Mouse (Mus musculus) spleen, postnatal 4 days (tissue): ENCODE measurements around the gene Gzma.

ENCODE experiments used
- DNase-seq, 2 experiments: peaks; one replicate each; pipeline ENCODE4 v3.0.0; 2022; ENCODE audit warnings: low spot score in 2 of 2

Gzma gene

DNA sequence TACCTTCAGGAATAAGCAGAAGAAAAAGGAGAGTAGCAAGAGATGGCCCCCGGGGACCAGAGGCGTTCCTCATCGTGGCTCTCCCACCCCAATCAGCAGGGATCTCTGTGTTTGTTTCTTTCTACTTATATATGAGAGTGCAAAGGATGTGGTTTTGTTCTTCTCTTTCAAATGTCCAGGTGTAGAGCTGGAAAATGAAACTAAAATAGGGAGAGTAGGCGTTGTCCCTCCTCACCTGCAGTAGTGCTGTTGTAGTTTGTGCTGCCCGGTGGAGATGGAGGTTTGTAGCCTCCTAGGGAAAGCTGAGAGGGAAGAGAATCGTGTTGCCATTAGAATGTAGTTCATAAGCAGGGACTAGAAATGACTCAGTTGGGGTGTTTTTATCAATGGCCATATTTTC is at the start of gene Gzma:
Gene Gzma (minus strand): TSS at position 103 of the 400 bp plus-strand sequence.
- peak in 1 of 2 experiments; percentile 33 for DNase-seq

DNA sequence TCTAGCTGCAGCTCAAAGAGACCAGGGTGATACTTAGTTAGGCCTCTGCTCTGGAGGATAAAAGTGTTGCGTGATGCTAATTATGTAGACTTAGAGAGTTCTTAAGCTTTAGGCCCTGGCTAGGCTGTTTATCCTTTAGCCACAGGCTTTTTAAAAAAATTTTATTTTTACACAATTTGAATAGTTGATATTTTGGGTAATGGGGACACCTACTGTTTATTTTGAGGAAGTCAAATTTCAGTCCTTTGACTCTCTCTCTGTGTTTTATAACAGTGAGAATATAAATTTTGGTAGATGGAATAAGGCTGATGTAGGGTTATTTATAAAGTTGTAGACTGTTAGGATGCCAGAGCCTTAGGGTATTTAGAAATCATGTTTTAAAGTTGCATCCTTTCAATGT is 38.8 kb upstream of the Gzma start:
- no peak for DNase-seq

DNA sequence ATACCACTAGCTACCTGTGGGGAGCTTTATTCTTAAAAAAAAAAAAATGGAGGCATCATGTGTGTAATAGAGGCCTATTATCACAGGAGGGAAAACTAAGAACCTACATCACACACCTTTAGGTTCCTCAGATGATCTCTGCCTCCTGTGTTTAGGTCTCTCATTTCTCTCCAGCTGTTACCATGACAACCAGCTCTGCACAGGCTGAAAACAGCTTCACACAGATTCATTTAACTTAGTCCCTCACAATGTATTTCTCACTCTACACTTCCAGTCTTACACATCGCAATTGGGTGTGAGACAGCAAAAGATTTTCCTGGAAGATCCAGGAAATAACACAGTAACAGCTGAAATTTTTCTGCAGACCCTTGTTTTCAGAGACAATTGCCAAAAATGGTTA is 29.2 kb upstream of the Gzma start:
- DNase-seq = peak in 1 of 2 experiments; percentile 2

DNA sequence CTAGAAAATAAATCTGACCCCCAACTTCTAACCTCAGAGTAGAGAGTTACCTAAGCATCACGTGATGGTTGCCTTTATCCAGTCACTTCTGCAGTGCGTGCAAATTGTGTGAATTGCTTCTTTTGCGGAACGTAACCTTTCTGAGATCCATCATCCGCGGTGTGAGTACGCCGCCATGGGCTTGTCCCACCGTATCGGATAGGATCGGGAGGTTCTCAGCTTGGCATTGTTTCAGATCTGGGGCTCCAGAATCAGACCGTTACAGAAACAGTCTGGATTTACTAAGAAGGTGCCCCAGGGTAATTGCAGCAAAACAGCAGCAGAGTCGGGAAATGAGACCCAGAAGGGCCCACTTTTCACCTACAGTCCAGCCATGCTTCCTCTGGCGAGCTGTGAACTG is 20.5 kb upstream of the Gzma start:
- peak in 1 of 2 experiments; percentile 41 for DNase-seq

DNA sequence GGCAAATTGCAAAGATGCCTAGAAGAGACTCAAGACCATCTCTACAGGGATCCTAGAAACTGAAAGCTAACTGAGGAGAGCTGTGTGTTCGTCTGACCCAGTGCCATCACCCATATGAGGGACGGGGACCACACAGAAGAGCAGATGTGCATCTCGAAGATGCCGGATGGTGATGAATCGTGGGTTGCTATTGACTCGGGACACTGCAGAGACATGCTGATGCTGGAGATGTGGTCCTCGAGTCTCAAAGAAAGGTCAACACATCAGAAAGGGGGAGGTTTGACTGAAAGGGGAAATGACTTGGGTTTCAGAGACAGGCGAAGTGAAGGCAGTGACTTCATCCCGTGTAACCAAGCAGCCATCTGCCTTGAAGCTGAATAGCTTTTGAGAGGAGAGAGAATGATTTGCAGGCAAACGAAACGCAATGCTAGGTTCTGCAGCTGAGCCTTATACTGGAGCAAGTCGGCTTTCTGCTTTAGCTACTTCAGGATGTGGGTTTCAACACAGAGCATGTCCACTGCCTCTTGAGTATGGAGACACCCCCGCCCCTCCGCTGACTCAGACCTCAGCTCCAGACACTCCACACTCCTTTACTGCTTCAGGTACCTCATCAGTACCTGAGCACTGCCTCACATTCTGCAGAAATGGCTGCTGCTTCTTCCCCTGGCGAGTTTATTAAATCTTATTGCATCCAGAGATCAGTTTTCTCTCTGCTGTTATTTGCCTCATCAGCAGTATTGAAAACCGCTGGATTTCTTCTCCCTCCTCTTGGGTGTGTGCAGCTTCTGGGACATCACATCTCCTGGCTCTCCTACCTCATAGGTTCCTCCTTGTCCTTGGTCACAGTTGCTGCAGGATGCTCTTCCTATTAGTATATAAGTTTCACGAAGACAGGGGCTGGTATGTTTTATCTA is 19.8 kb upstream of the Gzma start:
- DNase-seq = peak in 1 of 2 experiments; percentile 26

DNA sequence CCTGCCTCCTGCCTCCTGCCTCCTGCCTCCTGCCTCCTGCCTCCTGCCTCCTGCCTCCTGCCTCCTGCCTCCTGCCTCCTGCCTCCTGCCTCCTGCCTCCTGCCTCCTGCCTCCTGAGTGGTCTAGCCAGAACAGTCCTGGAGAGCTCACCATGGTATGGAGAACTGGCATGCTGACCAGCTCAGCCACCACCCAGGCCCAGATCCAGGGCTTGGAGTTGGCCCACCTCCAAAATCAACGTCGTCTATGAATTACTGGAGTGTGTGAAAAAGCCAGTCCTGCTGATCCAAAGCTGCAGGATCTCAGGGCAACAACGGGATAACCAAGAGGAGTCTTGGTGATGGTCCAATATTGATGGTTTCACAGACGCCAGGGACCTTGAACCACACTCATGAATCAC is 18.2 kb upstream of the Gzma start:
- DNase-seq = no peak

DNA sequence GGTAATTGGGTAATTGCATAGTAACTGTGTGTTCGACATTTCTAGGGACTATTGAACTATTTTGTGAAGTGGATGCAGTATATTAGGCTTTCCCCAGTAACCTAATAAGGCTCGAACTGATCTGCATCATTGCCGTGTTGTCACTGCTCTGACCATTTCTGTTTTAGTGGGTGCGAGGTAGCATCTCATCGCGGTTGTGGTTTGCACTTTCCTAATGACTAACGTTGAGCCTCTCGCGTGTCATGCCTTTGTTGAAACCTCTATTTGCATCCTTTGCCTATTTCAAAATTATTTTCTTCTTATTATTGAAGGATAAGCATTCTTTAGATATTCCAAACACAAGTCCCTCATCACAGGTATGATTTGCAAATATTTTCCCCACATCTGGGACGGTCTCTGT is 4.0 kb upstream of the Gzma start:
- peak in 1 of 2 experiments; percentile 29 for DNase-seq

DNA sequence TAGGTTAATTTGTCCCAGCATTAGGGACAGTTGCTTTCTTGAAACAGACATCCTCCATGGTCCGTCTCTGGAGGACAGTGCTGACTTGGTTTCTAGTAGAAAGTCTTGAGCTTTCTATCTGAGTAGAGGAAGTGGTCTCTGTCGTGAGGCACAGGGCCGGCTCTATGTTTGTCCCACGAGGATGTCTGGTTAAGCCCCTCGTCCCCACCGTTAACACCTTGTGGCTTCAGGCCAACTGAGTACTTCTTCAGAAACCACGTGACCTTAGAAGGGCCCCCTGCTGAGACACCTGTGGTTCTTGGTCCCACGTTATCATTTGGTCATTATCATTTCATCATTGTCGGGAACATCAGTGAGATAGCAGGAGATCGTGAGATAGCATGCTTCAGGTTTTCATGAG is 1.0 kb upstream of the Gzma start:
- peak in 1 of 2 experiments; percentile 38 for DNase-seq

DNA sequence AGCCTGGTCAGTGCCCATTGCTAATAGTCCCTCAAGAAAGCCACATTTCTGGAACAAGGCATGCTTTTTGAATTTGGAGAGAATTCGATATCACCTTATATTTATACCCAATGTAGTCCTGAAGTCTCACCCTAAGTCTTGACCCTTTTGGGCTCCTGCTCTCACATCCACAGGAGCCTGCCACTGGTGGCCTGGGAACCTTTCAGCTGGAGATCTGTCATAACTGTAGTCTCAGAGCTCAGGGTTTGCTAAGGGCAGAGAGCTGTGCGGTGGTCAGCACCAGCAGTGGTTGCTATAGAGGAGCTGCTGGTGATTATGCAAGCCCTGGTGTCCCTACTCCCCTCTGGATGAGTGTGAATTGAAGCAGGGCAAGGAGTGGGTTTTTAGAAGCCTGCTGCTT is 2.4 kb downstream of the Gzma start:
- DNase-seq = peak in 1 of 2 experiments; percentile 62

DNA sequence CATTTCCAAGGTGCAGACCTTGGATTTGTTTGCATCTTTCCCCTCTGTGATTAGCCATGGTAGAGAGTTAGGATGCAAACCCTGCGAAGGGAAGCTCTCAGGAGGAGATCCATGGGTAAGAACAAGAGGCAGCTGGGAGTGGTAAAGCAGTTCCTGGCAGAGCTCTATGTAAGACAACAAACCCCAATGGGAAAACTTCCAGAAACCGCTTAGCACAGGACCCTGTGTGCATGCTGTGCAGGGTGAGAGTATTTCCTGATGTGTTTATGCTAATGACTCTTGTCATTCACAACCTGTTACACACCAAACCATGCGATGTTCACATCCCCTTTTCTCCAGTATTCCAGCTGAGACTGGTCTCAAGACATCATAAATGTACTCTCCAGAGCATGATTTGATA is 3.8 kb downstream of the Gzma start:
- DNase-seq = peak in 1 of 2 experiments; percentile 57

DNA sequence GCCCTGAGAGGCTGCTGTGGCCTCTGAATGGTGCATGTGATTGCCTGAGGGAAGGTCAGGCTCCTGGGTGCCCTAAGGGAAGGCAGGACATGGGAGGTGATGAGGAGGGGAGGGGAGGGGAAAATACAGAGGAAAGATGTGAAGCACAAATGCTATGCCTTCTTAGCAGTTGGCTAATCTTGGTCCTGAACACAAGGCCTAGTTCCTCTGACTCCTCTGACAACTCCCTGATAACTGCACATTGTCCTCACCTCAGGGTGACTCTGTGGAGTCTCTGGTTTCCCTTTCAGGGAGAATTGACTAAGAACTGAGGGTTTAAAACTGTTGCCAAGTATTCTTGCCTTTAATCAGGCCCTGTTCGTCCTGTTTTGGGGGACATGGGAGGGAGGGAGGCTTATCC is 6.2 kb downstream of the Gzma start:
- peak in 1 of 2 experiments; percentile 55 for DNase-seq

DNA sequence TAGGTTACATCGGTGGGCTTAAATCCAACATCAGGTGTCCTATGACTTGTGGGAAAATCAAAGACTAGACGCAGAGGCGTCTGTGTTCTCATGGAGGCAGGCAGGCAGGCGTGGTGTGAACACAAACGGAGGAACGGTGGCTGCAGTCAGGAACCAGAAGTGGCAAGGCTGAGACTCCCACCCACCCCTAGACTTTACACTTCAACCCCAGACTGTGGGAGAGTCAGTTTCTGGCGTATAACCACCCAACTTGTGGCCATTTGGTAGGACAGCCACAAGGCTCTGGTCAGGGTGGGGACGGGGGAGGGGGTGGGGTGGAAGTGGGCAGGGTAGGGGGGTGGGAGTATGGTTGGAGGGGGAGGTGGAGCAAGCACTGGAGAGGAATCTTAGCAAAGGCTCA is 10.3 kb downstream of the Gzma start:
- DNase-seq = no peak

DNA sequence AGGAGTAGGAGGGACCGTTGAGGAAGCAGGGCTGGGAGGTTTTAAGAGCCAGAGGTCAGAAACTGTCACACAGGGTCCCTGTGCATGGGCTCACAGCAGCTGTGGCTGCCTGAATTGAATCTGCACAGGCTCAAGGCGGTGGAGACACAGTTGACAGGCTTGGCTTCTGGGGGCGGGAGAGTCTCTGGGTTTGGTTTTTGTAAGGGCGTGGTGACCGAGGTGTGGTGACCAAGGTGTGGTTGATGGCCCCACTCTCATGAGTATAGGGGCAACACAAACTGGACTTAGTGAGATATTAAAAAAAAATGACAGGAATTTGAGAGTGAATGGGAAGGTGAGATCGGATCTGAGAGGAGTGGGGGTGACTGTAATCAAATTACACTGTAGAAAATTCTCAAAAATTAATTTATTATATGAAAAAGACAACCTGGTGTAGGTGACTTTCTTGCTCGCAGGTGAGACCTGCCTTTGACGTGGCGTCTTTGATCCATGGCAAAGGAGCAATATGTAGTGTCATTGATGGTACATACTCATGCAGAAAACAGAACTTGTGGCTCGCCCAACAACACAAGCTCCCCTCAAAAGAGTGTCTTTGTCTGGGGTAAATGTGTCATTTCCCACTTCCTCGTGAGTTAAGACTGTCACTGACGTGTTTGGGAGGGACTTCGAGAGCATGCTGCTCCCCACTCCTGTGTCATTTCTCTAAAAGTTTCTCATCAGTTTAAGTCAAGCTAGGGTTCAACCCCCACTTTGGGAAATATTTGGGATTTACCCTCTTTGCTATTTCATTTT is 13.4 kb downstream of the Gzma start:
- no peak for DNase-seq

DNA sequence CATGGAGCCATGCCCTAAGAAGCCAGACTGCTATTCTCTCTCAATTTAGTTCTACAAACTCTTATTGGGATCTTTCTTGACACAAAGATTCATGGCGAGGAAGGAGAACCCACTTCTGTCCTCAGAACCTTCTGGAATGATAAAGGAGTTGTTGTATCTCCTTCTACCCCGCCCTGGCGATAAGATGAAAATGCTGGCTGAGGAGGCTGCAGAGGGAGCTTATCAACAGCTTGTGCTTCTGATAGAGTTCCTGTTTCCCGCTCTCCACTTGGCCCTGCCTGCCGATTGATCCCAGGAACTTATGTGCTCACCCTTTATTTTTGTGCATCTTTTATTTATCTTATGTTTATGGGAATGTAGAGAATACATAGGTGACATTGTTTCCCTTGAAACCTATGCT is 16.0 kb downstream of the Gzma start:
- no peak for DNase-seq

DNA sequence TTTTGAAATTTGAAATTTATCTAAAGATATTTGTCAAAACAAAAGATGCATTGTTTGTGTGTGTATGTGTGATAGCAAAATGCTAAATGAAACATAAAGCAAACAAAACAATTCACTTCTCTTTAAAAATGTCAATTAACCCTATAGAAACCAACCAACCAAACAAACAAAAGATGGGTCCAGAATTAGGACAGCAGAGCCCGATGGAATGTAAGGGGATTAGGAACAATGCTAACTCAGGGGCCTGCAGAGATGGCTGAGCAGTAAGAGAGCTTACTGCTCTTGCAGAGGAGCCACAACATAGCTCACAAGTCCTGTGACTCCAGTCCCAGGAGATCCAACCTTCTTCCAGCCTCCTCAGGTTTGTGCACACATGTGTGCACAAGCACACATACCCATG is 18.7 kb downstream of the Gzma start:
- no peak for DNase-seq

DNA sequence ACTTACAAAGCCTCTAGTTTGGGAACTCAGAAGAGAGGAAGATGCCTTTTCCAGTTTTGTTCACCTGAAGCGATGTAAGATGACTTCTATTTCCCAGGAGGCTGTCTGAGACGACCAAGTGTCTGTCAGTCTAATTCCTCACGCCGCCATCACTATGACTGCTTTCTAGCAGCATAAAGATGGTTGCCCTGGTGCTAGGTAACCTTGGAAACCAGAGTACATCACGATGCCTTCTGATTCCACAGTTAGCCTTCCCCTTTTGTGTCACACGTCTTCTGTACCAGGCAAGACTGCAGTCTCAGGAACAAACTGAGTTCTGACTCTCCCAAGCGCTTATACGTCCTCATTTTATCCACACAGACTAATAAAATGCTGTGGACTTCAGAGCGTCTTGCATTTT is 21.8 kb downstream of the Gzma start:
- DNase-seq = no peak

DNA sequence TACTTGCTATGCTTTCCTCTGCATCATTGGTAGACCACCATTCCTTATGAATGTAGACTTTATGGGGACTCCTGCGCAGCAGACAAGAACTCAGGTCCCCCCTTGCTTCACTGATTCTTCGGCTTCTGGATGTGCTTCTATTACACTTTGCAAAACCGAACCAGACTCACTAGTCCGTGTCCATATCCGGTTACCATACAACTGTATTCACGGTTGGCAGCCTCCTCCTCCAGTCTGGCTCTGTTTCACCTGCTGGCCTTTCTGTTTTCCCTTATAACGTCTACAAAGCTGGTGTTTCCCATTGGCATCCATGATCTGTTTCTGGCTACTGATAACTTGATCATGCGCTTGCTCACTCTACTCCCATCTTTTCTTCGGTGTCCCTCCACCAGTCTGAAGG is 36.2 kb downstream of the Gzma start:
- DNase-seq = no peak

DNA sequence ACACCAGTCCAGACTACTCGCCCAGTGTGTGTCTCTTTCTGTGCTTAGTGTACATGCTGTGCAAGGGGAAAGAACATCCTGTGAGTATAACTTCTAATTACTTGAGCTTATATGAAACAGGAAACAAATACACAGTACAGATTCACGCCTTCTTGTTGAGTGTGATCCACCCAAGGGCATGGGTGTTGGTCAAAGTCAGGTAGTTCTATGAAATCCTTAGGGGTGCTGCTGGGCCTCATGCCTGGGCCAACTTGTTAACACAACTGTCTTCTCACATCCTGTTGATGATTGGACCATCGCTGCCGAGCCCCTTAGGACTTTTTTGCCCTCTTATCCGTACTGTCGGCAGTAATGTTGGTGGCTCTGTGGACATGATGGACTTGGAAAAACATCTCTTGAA is 39.0 kb downstream of the Gzma start:
- DNase-seq = no peak

DNA sequence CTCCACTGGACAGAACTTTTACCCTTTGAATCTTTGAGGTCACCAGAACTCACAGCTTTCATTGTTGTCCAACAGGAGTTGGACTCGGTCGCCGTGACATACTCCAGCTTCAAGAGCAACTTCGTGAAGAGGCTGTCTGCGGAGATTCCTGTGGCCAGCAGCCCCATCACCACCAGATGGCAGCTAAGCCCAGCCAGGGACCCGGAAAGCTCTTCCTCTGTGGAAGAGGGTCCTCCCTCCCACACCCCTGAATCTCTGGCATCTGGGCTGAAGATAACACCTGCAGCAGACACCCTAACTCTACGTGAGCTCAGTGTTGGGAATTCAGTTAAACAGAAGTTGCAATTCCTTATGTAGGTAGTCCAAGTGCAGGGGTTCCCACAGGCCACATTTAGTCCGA is 45.0 kb downstream of the Gzma start:
- no peak for DNase-seq

DNA sequence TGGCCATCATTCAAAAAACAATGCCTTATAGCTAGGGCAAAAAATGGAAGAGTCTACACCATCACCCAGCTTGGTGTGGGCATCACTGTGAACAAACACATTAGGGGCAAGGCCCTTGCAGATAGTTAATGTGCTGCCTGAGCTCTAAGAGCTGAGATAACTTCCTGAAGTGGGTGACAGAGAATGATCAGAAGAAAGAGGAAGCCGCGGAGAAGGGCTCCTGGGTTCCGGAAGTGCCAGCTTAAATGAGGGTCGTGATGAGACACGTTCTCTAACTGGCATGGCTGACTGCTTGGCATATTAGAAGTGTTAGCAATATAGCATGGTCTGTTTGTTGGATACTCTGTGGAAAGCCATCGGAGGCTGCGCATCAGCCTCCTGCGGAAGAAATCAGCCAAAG is 46.6 kb downstream of the Gzma start:
- no peak for DNase-seq

DNA sequence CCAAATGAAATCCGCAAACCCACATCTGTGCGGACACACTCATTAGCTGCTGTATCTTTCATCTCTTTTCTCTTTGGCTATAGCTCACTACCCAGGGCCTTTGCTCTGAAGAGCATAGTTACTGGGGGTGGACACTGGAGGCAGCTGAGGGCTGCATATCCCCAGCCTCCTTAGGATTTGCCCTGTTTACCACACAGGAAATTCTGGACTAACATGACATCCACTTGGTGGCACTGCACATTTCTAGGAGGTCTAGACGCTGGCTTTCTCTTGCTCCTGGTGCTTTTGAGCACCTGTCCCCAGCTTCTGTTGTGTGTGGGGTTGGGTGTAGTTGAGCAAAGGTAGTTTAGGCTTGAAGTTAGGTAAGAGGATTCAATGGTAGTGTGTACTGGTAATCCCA is 53.1 kb downstream of the Gzma start:
- DNase-seq = no peak

DNA sequence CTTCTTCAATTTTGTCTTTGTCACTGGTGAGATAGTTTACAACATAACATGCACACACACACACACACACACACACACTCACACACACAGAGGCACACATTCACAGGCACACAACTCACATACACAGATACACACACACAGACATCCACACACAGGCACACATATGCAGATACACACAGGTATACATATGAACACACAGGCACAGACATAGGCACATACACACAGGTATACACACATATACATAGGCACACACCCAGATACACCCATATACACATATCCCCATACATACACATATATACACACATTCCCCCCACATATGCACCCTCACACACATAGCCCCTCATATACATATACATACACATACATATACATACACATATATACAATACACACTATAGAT is 53.8 kb downstream of the Gzma start:
- DNase-seq = no peak
